Mouse (Mus musculus) layer of hippocampus, adult 2 months (tissue): ENCODE data around the gene Gm14444. TPM values are rescaled to one million over a fixed set of nuclear protein-coding genes. Genes with fewer than 3 reads are reported as not detected.
"Not testable (repeated sequence)": the region's sequence is repeated elsewhere in the genome, so short reads cannot be mapped to it uniquely, and the experiment has no call there.

Experiments
- DNase-seq, 2 experiments: peaks; one replicate each; pipeline ENCODE4 v3.0.0; 2022; ENCODE audit warnings: low spot score in 2 of 2
- H3K27ac ChIP-seq: fragments of 200-600 bp; 2 replicates; pipeline ENCODE4 v1.8.1; 2022
- H3K4me3 ChIP-seq: fragments of 200-600 bp; 2 replicates; pipeline ENCODE4 v1.8.1; 2022; ENCODE audit warnings: mild to moderate bottlenecking
- long read RNA-seq, 2 experiments: library from polyadenylated mRNA; stranded (forward); transcript quantifications; one replicate each; pipeline ENCODE4 v2.0.0; 2021; ENCODE audit warnings: borderline mapping rate in 2 of 2
- total RNA-seq, 2 experiments: library from RNA; stranded (reverse); gene quantifications; 2 replicates each; pipeline ENCODE4 v1.2.3; 2021

Gene Gm14444
- total RNA-seq, result 1 to 10 TPM; 1.5 to 2.0 TPM
- long read RNA-seq, experiment 1, result 0 reads
- long read RNA-seq, experiment 2, result 0 reads

DNA sequence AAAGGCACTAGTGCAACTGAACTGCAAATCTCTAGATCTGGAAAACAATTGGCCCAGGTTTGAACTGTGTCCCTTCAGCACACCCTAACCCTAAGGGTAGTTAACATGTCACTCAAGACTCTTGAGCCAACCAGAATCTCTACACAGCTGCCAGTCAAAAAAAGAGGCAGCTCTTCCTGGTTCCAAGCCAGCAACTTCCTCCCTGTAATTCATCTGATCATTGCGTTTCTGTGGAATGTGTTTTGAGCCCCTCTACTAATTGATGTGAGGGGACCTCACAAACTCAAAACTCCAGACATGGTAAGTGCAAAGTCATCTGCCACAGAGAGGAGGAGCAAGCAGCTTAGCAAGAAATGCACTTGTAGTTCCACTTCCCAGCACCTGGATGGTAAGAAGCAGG is at the start of gene Gm14444:
Gene Gm14444 (plus strand): TSS at position 220 of the 400 bp plus-strand sequence.
- H3K27ac ChIP-seq, DNase-seq, H3K4me3 ChIP-seq: not testable (repeated sequence)

- DNase-seq, H3K4me3 ChIP-seq: not testable (repeated sequence)
These were observed 44.6 kb upstream of the Gm14444 start for GRCm38 (mm10) chr2:174965466-174965865.

GRCm38 (mm10) chr2:175044268-175044667 is 34.2 kb downstream of the Gm14444 start:
- not testable (repeated sequence) for H3K27ac ChIP-seq, H3K4me3 ChIP-seq, DNase-seq

More at GRCm38 (mm10) chr2:174965466-174965865, 44.6 kb upstream of the Gm14444 start:
- not testable (repeated sequence) for H3K27ac ChIP-seq

GRCm38 (mm10) chr2:175067681-175068261 is 57.7 kb downstream of the Gm14444 start, which contains the start of gene Gm14393:
Gm14393 (minus strand) TSS chr2:175067781.
- H3K27ac ChIP-seq, H3K4me3 ChIP-seq, DNase-seq: not testable (repeated sequence)

Other genes with a start within 250 kb of the Gm14444 start
- 1 to 10 TPM; 3.4 to 5.7 TPM for gene Edn3, start 249.6 kb upstream of the Gm14444 start, total RNA-seq
- not detected for gene Gm14393, start 57.5 kb downstream of the Gm14444 start, total RNA-seq
- gene Gm14399, start 131.8 kb downstream of the Gm14444 start, total RNA-seq, result 10 to 100 TPM; 20.0 to 21.1 TPM
- gene Gm14443, start 165.6 kb downstream of the Gm14444 start, total RNA-seq, result 1 to 10 TPM; 6.6 to 7.3 TPM
- 100 to 1,000 TPM; 109 to 113 TPM for gene Gm14391, start 196.7 kb downstream of the Gm14444 start, total RNA-seq